13 mouse cellular contexts compared by ENCODE assay signal in genomic region chr5:92409361-92410155, GRCm38 (mm10). TPM values are rescaled to one million over a fixed set of nuclear protein-coding genes. Genes with fewer than 3 reads are reported as not detected.
DNase-seq lines count a peak whose midpoint lies in the region; ATAC-seq and TF ChIP-seq lines count a peak whose summit lies in the region.
"Had no signal": no experiment of that assay in that cellular context is flagged by ENCODE, and none has a peak within 500 bp of the region (broad histone marks: within the 10 kb centered on the region; RNA-seq: fewer than 3 reads in every experiment).

No protein-coding gene starts in this region.

- H3K9ac ChIP-seq in kidney, embryonic 14.5 days (ENCODE audit: low read depth, low read length): no peak overlapping the region
- H3K9ac ChIP-seq in hindbrain, embryonic 11.5 days (ENCODE audit: low read depth, low read length): no peak overlapping the region
- no peak overlapping the region for H3K9ac ChIP-seq in intestine, postnatal 0 days (ENCODE audit: low read depth, low read length)
- H3K9ac ChIP-seq: forebrain, embryonic 13.5 days had no signal

- no peak for ATAC-seq in kidney, embryonic 14.5 days (ENCODE audit: low FRiP score, low TSS enrichment)
- ATAC-seq in hindbrain, embryonic 11.5 days (ENCODE audit: low FRiP score): no peak
- no peak for ATAC-seq in intestine, postnatal 0 days
- ATAC-seq: forebrain, embryonic 13.5 days; hindbrain, postnatal 0 days had no signal

- H3K27ac ChIP-seq in kidney, embryonic 14.5 days (ENCODE audit: low read depth, low read length): no peak overlapping the region
- no peak overlapping the region for H3K27ac ChIP-seq in hindbrain, embryonic 11.5 days (ENCODE audit: low read depth, low read length)
- H3K27ac ChIP-seq in intestine, postnatal 0 days (ENCODE audit: low read depth, low read length): no peak overlapping the region
- H3K27ac ChIP-seq: forebrain, embryonic 13.5 days; hindbrain, postnatal 0 days had no signal

- H3K27me3 ChIP-seq in kidney, embryonic 14.5 days (ENCODE audit: control insufficient read depth, insufficient read depth, low read length): no peaks in the 10 kb centered on the region
- H3K27me3 ChIP-seq in hindbrain, embryonic 11.5 days (ENCODE audit: control insufficient read depth, insufficient read depth, low read length): no peaks in the 10 kb centered on the region
- no peaks in the 10 kb centered on the region for H3K27me3 ChIP-seq in intestine, postnatal 0 days (replicated peaks; ENCODE audit: control insufficient read depth, insufficient read depth, low read length)
- H3K27me3 ChIP-seq: forebrain, embryonic 13.5 days had no signal

- H3K4me3 ChIP-seq in kidney, embryonic 14.5 days (ENCODE audit: low read length): no peak overlapping the region
- H3K4me3 ChIP-seq in hindbrain, embryonic 11.5 days (ENCODE audit: low read depth, low read length): no peak overlapping the region
- no peak overlapping the region for H3K4me3 ChIP-seq in intestine, postnatal 0 days (ENCODE audit: low read depth, low read length)
- H3K4me3 ChIP-seq: forebrain, embryonic 13.5 days had no signal

- H3K4me2 ChIP-seq in kidney, embryonic 14.5 days (replicated peaks; ENCODE audit: low read depth, low read length): no peak overlapping the region
- H3K4me2 ChIP-seq in hindbrain, embryonic 11.5 days (replicated peaks; ENCODE audit: low read depth, low read length): no peak overlapping the region
- no peak overlapping the region for H3K4me2 ChIP-seq in intestine, postnatal 0 days (replicated peaks; ENCODE audit: low read depth)
- H3K4me2 ChIP-seq: forebrain, embryonic 13.5 days had no signal

- no peaks in the 10 kb centered on the region for H3K9me3 ChIP-seq in kidney, embryonic 14.5 days (ENCODE audit: control insufficient read depth, low read length)
- no peaks in the 10 kb centered on the region for H3K9me3 ChIP-seq in hindbrain, embryonic 11.5 days (ENCODE audit: control insufficient read depth, low read length)
- H3K9me3 ChIP-seq in intestine, postnatal 0 days (ENCODE audit: control insufficient read depth): no peaks in the 10 kb centered on the region
- H3K9me3 ChIP-seq: forebrain, embryonic 13.5 days had no signal

- 80% methylated on average over 9 of the region's 9 CpGs for WGBS in kidney, embryonic 14.5 days
- WGBS in hindbrain, embryonic 11.5 days: 86% methylated on average over 9 of the region's 9 CpGs
- WGBS in intestine, postnatal 0 days: 78% methylated on average over 9 of the region's 9 CpGs

- peaks cover 5% of the 10 kb centered on the region; the same call in 1 of the 2 replicates for H3K36me3 ChIP-seq in kidney, embryonic 14.5 days (ENCODE audit: control insufficient read depth, insufficient read depth, low read length)
- H3K36me3 ChIP-seq in hindbrain, embryonic 11.5 days (ENCODE audit: control insufficient read depth, insufficient read depth, low read length): no peaks in the 10 kb centered on the region
- 0 out of 2 replicates have a peak, but pooled peaks cover 7% of the 10 kb centered on the region for H3K36me3 ChIP-seq in intestine, postnatal 0 days (ENCODE audit: control insufficient read depth, insufficient read depth)

- TF ChIP-seq CTCF in intestine, postnatal 0 days (IDR thresholded peaks at IDR 0.05; ENCODE audit: low read depth): no peak

- DNase-seq in heart, adult 11 months: peak; percentile 87
- DNase-seq in heart, adult 9 months (ENCODE audit: low spot score in 2 of 2): no peak
- peak; percentile 39 for DNase-seq in kidney, adult 9 months
- DNase-seq in adipocyte (ENCODE audit: low spot score): peak; percentile 58
- DNase-seq in kidney, postnatal 14 days: peak; percentile 35
- DNase-seq in hindbrain, embryonic 11.5 days (ENCODE audit: low spot score): no peak
- DNase-seq: cerebellum, adult 11-12 months; cerebellum, postnatal 36 days; spleen, adult 18-20 months had no signal

- H3K4me1 ChIP-seq in kidney, embryonic 14.5 days (ENCODE audit: control insufficient read depth, insufficient read depth, low read length): no peaks in the 10 kb centered on the region
- no peaks in the 10 kb centered on the region for H3K4me1 ChIP-seq in hindbrain, embryonic 11.5 days (replicated peaks; ENCODE audit: control insufficient read depth, insufficient read depth, low read length)
- H3K4me1 ChIP-seq in intestine, postnatal 0 days (replicated peaks; ENCODE audit: control insufficient read depth, insufficient read depth, low read length): no peaks in the 10 kb centered on the region
- H3K4me1 ChIP-seq: forebrain, embryonic 13.5 days had no signal

RNA-seq across cellular contexts. Expression of gene Nup54, which starts 25.5 kb away (rescaled TPM):
- polyA plus RNA-seq in kidney, embryonic 14.5 days (2014; fragmentation: Nextera tagmentation; extraction: Ambion mirVana): 57.7 and 62.2 TPM in 2 replicates
- polyA plus RNA-seq in hindbrain, embryonic 11.5 days (2014; fragmentation: Nextera tagmentation; extraction: Ambion mirVana): 67.5 and 69.3 TPM in 2 replicates
- 16.4 and 18.4 TPM in 2 replicates for polyA plus RNA-seq in intestine, postnatal 0 days (2015; fragmentation: Nextera tagmentation; extraction: Ambion mirVana)

Comparison
In these comparisons a context has a peak if more than half of its experiments do, and no peak if none do; other contexts are left out.
1. DNase-seq: peak in heart, adult 11 months (single experiment), kidney, adult 9 months (single experiment), adipocyte (single experiment) and kidney, postnatal 14 days (single experiment); none in heart, adult 9 months (0 of 2) and hindbrain, embryonic 11.5 days (single experiment).